Mouse (Mus musculus) 3134 (cell line): ENCODE measurements around the gene Dusp22.

Experiments
- DNase-seq: peaks from one replicate; pipeline ENCODE4 v3.0.0-alpha.2; 2011; ENCODE audit warnings: low spot score; ENCODE audit not compliant: insufficient read length; ENCODE audit errors: extremely low read depth

Gene Dusp22

DNA sequence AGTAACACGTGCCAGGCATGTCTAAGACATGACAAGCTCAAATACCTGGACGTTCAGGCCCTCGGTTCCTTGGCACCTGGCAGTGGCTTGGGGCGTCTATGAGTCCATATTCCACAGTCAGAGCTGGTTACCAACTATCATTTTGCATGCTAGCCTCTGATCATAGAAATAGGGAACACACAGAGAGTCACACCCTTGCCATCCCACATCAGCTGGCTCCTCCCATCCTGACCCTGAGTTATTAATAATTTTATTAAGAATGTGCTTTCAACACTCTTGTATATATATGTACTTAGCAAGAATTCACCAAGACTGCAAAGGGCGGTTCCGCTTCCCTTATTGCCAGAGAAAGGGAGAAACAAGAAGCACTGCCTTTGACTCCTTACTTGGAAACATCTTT lies 54.8 kb downstream of the Dusp22 start:
- no peak for DNase-seq

DNA sequence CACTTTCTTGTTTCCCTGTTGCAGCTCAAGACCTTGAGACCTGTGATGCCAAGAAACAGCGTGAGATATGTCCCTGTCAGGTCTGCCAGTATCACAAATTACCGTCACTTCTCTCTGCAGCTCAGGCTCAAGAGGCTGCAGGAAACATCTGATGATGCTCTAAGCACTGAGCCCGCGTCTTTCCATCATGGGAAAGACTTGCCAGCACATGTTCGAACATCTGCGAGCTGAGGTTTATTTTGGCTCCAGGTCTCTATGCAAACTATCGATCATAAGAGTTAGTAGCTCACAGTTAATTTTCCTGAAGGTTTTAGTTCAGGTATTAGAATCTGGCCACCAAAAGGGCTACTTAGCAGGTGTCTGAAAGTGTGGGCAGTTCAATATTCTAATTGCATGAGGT lies 55.3 kb downstream of the Dusp22 start:
- DNase-seq, result no peak

DNA sequence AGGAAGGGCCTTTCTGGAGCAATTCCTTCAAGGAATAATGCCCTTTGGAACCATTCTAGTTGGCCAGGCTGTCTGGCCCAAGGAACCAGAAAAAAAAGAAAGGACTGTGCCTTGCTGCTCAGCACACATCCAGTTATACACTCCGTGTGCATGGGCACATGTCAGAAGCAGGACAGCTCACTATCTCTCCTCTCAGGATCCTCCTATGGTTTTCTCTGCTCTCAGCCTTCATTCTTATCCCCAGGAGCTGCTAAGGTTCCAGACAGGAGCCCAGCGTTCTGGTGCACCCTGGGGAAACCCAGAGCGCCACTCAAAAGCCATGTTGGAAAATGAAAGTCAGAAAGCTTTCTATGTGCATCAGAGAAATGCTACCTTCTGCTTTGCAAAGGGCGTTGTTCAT lies 55.8 kb downstream of the Dusp22 start:
- no peak for DNase-seq

DNA sequence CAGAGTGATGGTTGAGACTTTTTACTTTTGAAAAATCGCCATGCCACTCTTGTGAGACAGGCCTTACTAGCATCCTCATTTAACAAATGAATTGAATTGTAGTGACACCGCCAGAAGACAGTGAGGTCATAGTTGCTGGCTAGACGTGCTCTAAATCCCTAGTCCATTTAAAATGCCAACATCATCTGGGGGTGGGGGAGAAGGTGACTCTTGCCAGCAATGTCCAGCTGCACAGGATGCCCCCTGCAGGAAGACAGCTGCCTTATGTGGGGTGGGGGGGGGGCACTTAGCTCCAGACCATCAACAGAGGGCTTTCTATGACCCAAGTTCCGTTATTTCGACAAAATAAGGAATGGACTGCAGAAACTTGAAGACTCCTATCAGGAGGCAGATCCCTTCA lies 56.8 kb downstream of the Dusp22 start:
- DNase-seq, result no peak

DNA sequence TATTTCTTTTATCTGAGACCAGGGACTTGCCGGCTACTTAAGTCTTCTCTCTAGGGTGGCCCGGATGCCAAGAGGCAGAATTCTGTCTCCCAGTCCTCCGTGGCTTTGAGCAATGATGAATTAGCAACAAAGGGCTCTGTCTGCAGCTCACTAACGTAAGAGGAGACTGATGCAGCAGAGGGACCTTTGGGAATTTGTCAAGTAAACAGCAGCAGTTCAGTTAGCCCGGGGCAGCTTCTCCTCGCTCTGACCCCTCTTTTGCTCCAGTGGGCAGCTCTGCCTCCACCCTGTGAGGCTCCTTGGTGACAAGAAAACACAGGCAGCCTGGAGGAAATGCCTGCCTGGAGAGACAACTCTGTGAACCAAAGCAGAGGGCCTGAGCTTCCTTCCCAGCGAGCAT lies 62.8 kb downstream of the Dusp22 start:
- no peak for DNase-seq

DNA sequence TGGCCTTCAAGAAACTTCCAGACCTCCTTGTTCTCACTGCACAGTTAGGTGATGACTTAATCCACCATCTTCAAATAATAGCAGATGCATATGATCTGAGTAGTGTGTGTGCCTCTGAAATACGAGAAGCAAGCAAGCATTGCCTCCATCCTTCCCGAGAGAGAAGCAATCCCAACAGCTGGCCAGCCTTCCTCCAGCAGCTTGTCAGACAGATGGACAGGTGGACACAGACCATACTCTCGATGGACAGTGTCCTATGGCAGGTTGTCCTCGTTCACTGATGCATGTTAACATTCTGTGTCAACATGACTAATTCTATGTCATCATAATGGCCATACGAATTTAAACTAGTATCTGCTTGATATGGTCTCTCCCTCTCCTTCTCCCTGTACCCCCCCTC lies 63.5 kb downstream of the Dusp22 start:
- no peak for DNase-seq

DNA sequence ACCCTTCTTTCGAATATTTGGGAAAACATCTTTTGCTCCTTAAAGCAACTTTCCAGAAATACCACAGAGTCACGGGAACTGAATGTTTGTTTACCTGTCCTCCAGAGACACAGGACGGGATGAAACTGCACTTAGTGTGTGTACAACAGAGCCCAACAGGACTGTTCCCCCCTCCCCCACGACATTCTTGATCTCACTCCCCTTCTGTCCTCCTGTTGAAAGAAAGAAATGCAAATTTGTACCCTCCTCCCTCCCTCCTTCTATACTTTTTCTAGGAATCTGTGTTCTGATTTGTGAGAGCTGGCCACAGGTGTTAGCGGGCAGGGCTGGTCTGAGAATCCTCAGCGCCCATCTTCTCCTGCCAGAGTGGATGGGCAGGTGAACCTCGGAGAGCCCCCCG lies 64.1 kb downstream of the Dusp22 start:
- no peak for DNase-seq

DNA sequence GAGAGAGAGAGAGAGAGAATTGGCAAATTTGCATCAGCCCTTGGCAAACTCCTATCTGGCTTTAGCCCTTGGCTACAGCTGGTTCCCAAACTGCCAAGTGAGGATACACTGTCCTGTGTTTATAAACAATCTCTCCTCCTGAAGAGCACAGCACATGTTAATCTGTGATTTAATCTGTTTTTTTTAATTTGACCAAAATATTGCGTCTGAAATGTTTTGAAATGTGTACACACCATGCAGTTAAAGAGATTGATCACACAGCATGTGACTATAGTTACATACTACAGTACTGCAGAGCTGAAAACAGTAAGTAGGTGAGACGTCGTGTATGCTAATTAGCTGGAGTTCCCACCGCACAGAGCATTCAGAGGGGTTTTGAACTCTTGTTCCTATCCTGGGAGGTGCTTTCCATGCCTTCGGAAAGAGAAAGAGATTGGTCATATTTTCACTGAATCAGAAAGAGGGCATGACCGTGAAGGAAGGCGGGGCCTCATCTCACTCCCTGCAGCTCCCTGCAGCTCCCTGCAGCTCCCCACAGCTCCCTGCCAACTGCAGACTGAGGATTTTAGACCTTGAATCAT lies 65.0 kb downstream of the Dusp22 start:
- no peak for DNase-seq

DNA sequence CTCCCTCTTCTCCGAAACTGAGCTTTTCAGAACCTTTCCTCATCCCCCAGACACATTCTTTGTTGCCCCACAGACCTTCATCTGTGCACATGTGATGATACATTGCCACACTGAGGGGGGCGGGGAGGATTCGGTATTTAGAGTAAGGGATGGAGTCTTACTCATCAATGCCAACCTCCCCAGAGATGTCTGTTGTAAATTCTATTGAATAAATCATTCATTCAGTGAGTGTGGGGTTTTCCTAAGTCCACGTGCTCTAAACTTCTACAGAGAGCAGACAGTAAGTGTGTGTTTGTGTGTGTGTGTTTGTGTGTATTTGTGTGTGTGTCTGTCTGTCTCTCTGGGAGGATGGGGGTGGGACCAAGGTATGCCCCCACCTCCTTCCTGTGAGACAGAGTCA lies 67.1 kb downstream of the Dusp22 start:
- no peak for DNase-seq

DNA sequence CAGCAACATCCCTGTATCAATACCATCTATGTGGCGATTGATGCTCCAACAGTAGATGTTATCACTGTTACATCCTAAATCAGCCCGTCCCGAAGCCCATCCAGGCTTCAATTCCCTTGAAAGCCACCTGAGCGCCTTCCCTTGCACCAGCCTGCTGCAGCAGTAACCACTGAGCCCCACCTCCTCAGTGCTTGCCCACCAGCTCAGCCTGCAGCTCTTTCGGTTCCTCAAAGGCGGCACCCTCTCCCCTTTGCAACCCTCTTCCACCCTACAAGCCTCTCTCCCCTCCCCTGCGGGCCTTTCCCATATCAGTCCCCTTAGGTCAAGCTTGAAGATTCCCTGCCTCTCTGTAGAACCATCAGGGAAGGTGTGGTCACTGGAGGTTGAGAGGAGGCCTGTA lies 68.4 kb downstream of the Dusp22 start:
- DNase-seq, result no peak

DNA sequence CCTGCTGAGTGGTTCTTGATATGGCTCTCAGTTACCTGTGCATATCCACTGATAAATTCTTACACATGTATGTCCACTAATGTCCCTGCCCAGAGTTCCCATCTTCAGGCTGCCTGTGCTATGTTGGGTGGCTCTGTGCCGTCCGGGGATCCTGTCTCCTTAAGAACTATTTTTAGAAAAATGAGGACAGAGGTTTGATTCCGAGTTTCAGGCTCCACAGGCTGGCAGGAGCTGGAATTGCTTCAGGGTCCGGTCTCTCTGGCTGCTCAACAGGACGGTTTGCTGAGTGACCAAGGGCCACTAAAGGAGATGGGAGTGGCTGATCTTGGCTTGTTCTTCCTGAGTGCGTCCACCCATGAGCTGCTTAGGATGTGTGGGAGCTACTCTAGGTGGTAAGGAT lies 69.4 kb downstream of the Dusp22 start:
- DNase-seq, result no peak

DNA sequence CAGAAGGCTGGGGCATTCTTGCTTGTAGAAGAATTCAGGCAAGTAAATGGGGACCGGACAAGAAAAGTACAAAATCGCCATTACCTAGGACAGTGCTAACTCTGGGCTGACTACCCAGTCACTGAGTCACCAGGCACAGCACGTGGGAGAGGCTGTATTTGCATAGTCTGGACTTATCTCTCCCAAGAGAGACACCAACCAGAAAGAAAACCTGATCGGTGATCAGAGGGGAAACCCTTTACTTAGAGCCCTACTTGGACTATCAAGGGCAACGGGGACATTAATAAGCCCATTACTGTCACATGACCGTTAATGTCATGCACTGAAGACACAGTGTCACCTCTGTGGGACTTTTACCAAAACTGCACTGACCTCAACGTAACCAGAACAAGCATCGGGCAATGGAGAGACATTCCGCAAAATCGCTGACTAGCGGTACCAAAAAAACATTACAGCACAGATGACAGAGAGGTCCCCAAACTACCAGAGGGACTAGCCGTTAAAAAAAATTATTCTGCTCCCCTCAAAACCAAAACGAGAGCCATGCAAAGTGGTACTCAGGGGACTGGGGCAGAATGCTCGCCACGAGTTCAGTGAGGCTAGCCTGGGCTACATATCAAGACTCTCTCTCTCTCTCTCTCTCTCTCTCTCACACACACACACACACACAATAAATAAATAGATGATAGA lies 70.5 kb downstream of the Dusp22 start:
- DNase-seq, result no peak

DNA sequence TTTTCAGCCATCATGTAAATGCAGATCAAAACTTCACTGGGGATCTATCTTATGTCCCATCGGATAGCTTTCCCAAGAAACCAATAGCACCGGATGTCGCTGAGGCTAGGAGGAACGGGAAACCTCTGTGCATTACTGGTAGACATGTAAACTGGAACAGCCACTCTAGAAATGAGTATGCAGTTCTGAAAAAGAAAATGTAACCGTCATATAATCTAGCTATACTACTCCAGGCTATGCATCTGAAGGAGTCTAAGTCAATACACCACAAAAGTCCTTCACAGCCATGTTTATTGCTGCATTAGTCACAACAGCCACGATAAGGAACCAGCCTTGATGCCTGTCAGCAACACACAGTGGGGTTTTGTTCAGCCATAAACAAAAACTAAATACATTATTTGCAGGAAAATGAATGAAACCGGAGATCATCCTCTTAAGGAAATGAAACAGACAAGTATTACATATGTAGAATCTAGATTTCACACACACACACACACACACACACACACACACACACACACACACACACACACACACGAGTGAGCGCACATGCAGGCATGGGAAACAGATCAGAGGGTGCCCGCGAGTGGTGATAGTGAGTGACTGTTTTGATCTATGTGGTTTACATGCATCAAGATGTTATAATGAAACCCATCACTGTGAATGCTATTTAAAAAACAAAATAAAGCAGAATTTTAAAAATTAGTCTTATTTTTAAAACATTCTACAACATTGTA lies 73.1 kb downstream of the Dusp22 start:
- DNase-seq, result no peak

DNA sequence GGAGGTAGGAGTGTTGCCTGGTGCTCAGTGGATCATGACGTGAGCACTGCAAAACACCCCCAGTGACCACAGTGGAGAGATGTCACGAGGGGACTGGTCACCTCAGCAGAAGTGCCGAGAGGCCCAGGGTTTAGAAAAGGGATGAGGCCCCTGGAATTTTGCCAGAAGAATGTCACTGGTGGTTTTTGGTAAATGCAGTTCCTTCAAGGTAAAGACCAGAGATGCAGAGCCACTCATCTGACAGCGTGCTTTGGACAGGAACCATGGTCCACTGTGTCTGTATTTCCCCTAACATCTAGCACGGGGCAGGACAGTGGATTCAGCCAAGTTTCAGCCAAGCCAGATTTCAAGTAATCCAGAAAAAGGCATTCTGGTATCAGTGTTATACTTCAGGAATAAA lies 76.9 kb downstream of the Dusp22 start:
- DNase-seq, result no peak

DNA sequence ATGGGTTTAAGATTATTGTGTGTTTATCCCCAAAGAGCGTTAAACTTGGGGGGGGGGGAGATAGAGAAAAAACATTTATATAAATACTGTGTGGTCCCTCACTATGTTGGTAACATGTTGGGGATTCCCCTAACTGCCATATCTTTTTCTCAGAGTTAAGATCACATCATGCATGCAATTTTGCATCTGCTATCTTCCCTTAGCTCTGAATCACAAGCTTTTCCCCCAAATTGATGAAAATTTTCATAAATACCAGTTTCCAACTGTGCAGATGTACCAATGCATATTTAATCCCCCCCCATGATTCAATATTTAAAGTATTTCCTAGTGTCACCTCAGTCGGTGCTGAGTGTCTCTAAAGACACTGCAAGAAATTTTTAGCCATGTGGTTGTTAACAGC lies 77.5 kb downstream of the Dusp22 start:
- DNase-seq, result no peak

DNA sequence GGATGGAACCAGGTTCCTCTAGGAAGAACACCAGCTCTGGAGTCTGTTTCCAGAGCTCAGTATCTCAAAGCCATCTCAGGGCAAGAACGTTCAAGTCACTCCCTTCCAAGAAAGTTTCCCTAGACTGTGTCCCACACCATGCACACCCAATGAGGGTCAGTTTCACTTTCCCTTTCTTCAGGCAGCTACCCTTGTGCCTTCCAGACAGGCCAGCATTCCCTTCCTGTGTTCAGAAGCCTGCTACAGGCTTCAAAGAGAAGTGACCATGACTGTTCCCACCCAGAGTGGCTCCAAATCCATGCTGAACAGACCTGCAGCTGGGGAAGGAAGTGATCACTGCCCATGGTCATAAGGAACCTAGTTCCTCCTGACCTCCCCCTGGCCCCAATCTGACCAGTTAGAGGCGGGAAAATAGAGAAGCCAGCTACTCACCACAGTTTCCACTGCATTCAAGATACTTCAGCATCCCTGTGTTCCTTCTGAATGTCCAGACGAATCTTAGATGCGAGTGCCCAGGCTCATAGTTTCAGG lies 78.6 kb downstream of the Dusp22 start:
- DNase-seq, result no peak

DNA sequence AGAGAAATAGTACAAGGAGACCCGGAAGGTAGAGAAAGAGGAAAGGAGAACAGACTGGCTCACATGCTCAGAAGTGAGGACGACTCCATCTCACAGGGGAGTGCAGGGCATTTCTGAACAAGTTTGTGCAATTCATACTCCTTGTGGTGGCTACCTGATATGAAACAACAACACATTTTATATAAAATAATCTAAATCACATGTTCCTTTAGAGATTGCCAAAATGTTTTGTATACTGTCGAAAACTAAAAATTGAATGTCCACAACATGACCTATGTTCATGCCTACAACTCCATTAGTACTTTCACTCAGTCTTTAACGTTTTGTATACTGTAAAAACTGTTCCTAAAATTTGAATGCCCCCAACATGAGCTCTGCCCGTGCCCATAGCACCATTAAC lies 81.4 kb downstream of the Dusp22 start:
- DNase-seq, result no peak

DNA sequence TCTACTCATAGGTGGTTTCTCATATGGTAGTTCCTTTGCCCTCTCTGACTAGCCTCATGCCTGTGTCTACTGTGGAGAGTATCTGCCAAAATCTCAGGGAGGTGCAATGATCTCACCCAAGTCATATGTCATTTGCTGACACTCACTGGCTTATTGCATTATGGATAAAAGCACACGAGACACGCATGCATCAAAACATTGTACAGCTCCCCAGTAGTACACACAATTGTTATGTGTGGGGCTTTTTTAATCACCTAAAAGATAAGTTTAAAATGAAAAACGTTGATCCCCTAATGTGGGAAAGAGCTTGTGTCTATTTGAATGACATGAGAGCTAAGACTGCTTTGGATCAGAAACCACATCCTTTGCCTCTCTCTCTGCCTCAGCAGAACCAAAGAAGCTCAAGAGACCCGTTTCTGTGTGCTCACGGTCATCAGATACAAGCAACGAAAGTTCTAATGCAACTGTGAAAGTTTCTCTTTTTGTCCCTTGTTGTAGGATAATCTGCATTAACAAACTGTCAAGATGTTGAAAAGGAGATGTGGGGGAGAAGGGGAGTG lies 82.7 kb downstream of the Dusp22 start:
- DNase-seq, result no peak

DNA sequence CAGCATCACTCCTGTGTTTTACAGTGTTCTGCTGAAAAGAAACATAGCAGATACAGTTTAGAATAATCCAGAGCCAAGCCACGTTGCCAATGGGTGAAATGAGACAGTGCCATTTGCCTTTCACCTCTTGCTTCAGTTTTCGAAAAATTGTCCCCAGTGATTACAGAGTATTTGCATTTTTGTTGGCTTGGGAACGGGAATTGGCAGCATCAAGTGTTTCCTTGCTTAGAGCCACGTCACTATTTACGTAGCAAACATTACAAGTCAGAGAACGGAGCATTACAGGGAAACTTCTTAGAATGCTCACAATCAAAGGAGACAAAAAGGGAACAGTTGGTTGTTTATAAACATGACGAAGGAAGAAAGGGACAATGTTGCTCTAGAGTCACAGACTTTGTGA lies 85.3 kb downstream of the Dusp22 start:
- no peak for DNase-seq

DNA sequence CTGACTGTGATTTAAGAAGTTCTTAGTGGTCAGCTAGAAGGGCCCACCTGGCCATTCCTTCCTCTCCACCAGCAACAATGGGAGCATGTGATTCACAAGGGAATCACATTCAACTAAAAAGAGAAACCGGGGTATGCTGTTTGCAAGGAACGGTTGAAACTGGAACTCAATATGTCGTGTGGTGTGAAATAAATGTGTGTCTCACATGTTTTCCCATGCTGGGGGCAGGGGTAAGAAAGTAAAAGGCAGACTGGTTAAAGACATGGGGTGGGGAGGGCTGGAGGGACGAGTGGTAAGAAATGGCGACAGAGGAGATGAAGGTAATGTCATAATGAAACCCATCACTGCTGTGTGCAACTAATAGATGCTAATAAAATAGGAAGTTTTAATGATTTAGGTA lies 87.3 kb downstream of the Dusp22 start:
- DNase-seq, result no peak

DNA sequence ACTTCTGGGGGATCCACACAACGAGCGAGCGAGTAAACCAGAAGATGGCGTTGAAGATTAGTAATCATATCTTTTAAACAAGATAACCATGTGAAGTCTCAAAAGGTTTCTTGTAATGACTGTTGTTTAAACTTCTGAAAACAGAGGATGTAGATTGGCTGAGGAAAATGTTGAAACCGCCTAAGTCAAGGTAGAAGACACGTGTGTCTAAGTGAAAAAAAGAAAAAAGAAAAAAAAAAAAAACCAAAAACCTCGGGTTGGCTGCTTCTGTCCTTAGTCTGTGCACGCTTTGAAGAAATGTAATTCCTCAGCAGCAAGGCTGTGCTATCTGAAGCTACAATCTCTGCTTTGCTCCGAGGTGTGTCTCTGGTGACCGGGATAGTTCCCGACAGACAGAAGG lies 87.7 kb downstream of the Dusp22 start:
- DNase-seq, result no peak

DNA sequence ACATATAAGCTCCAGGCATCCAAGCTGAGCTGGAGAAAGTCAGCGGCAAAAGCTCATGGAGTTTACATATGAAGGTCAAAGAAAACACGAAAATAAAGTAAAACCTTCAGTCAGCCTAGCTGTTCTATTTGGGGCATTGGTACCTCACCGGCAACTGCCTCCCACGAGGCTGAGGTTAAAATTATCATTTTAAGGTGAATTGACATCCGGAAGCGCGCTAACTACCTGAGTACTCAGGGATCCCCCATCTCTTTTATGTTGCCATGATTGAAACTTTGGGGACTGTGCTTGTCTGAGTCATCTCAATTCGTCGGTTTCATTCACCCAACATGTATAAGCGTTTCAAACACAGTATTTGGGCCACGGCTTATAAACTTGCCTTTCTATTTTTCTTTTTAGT lies 88.5 kb downstream of the Dusp22 start:
- no peak for DNase-seq
